Mouse (Mus musculus): ENCODE measurements at regions not wholly inside any gene's neighbourhood (a gene's known extent, or its start where the extent isn't known, plus 50 kb on each side); places are given as distances from the start of the nearest gene placed in this dataset.

- TF ChIP-seq POLR2AphosphoS2 (IDR thresholded peaks at IDR 0.05; ENCODE audit: insufficient read length, low read depth) (no peak), USF1 (IDR thresholded peaks at IDR 0.05; ENCODE audit: low read depth) (no peak), TCF3 (IDR thresholded peaks at IDR 0.05; ENCODE audit: insufficient read length, low read depth) (no peak), SRF (IDR thresholded peaks at IDR 0.05; ENCODE audit: control insufficient read depth, insufficient read length, low read depth) (no peak), REST (IDR thresholded peaks at IDR 0.05; ENCODE audit: insufficient read depth, insufficient read length) (no peak), E2F4 (IDR thresholded peaks at IDR 0.05; ENCODE audit: insufficient read depth) (no peak), MAX (IDR thresholded peaks at IDR 0.05; ENCODE audit: low read depth) (no peak), POLR2A (IDR thresholded peaks at IDR 0.05; ENCODE audit: insufficient read length, low read depth) (no peak), TCF12 (IDR thresholded peaks at IDR 0.05; ENCODE audit: insufficient read depth, poor library complexity, severe bottlenecking) (no peak), MYOG (IDR thresholded peaks at IDR 0.05; ENCODE audit: control insufficient read depth in 1 of 3, insufficient read depth in 1 of 3, insufficient read length in 2 of 3, low read depth in 2 of 3) (no peak), CEBPB (IDR thresholded peaks at IDR 0.05; ENCODE audit: insufficient read depth, poor library complexity, severe bottlenecking) (no peak), MYOD1 (IDR thresholded peaks at IDR 0.05; ENCODE audit: control insufficient read depth in 1 of 3, insufficient read length in 2 of 3, low read depth in 2 of 3) (no peak)
- H3K36me3 ChIP-seq (ENCODE audit: control insufficient read depth, insufficient read depth) = no peaks in the 10 kb centered on the region
- no peaks in the 10 kb centered on the region for H3K79me2 ChIP-seq (ENCODE audit: control insufficient read depth, insufficient read depth)
- H3ac ChIP-seq (ENCODE audit: control insufficient read depth, insufficient read length) = no peak overlapping the region
- H3K4me2 ChIP-seq (ENCODE audit: low read depth) = no peak overlapping the region
- H3K4me3 ChIP-seq = no peak overlapping the region
- no peaks in the 10 kb centered on the region for H3K27me3 ChIP-seq (ENCODE audit: control insufficient read depth, insufficient read depth, insufficient read length)
Observed at GRCm38 (mm10) chr4:55984026-55984425, 451.8 kb upstream of the Klf4 start.

- H3K36me3 ChIP-seq (ENCODE audit: control insufficient read depth, insufficient read depth) = no peaks in the 10 kb centered on the region
- no peaks in the 10 kb centered on the region for H3K79me2 ChIP-seq (ENCODE audit: control insufficient read depth, insufficient read depth)
- H3K27me3 ChIP-seq (ENCODE audit: control insufficient read depth, insufficient read depth, insufficient read length) = no peaks in the 10 kb centered on the region
- no peak for TF ChIP-seq USF1 (IDR thresholded peaks at IDR 0.05; ENCODE audit: low read depth)
- TF ChIP-seq MAX (IDR thresholded peaks at IDR 0.05; ENCODE audit: low read depth) = no peak
- no peak for TF ChIP-seq TCF3 (IDR thresholded peaks at IDR 0.05; ENCODE audit: insufficient read length, low read depth)
- no peak for TF ChIP-seq MYOG (IDR thresholded peaks at IDR 0.05; ENCODE audit: control insufficient read depth in 1 of 3, insufficient read depth in 1 of 3, insufficient read length in 2 of 3, low read depth in 2 of 3)
- no peak for TF ChIP-seq SRF (IDR thresholded peaks at IDR 0.05; ENCODE audit: control insufficient read depth, insufficient read length, low read depth)
- TF ChIP-seq POLR2AphosphoS2 (IDR thresholded peaks at IDR 0.05; ENCODE audit: insufficient read length, low read depth) = no peak
- no peak for TF ChIP-seq POLR2A (IDR thresholded peaks at IDR 0.05; ENCODE audit: insufficient read length, low read depth)
- no peak for TF ChIP-seq TCF12 (IDR thresholded peaks at IDR 0.05; ENCODE audit: insufficient read depth, poor library complexity, severe bottlenecking)
- TF ChIP-seq E2F4 (IDR thresholded peaks at IDR 0.05; ENCODE audit: insufficient read depth) = no peak
- TF ChIP-seq MYOD1 (IDR thresholded peaks at IDR 0.05; ENCODE audit: control insufficient read depth in 1 of 3, insufficient read length in 2 of 3, low read depth in 2 of 3) = no peak
- no peak for TF ChIP-seq CEBPB (IDR thresholded peaks at IDR 0.05; ENCODE audit: insufficient read depth, poor library complexity, severe bottlenecking)
- no peak overlapping the region for H3K4me3 ChIP-seq
- no peak overlapping the region for H3K4me2 ChIP-seq (ENCODE audit: low read depth)
- no peak overlapping the region for H3ac ChIP-seq (ENCODE audit: control insufficient read depth, insufficient read length)
Observed at GRCm38 (mm10) chr4:55978539-55978938, 446.3 kb upstream of the Klf4 start.

GRCm38 (mm10) chr4:55976265-55976664 lies 444.0 kb upstream of the Klf4 start:
- Histone ChIP-seq H3K27me3 (ENCODE audit: control insufficient read depth, insufficient read depth, insufficient read length) (no peaks in the 10 kb centered on the region), H3K79me2 (ENCODE audit: control insufficient read depth, insufficient read depth) (no peaks in the 10 kb centered on the region), H3K4me3 (no peak overlapping the region), H3K36me3 (ENCODE audit: control insufficient read depth, insufficient read depth) (no peaks in the 10 kb centered on the region), H3ac (ENCODE audit: control insufficient read depth, insufficient read length) (no peak overlapping the region), H3K4me2 (ENCODE audit: low read depth) (no peak overlapping the region)
- peak in 1 of 3 experiments; percentile 52 for TF ChIP-seq MYOG (IDR thresholded peaks at IDR 0.05; ENCODE audit: control insufficient read depth in 1 of 3, insufficient read depth in 1 of 3, insufficient read length in 2 of 3, low read depth in 2 of 3)
- TF ChIP-seq SRF (IDR thresholded peaks at IDR 0.05; ENCODE audit: control insufficient read depth, insufficient read length, low read depth) = no peak
- no peak for TF ChIP-seq E2F4 (IDR thresholded peaks at IDR 0.05; ENCODE audit: insufficient read depth)
- no peak for TF ChIP-seq POLR2AphosphoS2 (IDR thresholded peaks at IDR 0.05; ENCODE audit: insufficient read length, low read depth)
- no peak for TF ChIP-seq TCF12 (IDR thresholded peaks at IDR 0.05; ENCODE audit: insufficient read depth, poor library complexity, severe bottlenecking)
- no peak for TF ChIP-seq MYOD1 (IDR thresholded peaks at IDR 0.05; ENCODE audit: control insufficient read depth in 1 of 3, insufficient read length in 2 of 3, low read depth in 2 of 3)

- H3K27me3 ChIP-seq (ENCODE audit: control insufficient read depth, insufficient read depth, insufficient read length) = no peaks in the 10 kb centered on the region
- H3K4me3 ChIP-seq = no peak overlapping the region
- TF ChIP-seq REST (IDR thresholded peaks at IDR 0.05; ENCODE audit: insufficient read depth, insufficient read length) (no peak), MAX (IDR thresholded peaks at IDR 0.05; ENCODE audit: low read depth) (no peak), TCF3 (IDR thresholded peaks at IDR 0.05; ENCODE audit: insufficient read length, low read depth) (no peak), MYOD1 (IDR thresholded peaks at IDR 0.05; ENCODE audit: control insufficient read depth in 1 of 3, insufficient read length in 2 of 3, low read depth in 2 of 3) (no peak), POLR2AphosphoS2 (IDR thresholded peaks at IDR 0.05; ENCODE audit: insufficient read length, low read depth) (no peak), SRF (IDR thresholded peaks at IDR 0.05; ENCODE audit: control insufficient read depth, insufficient read length, low read depth) (no peak), USF1 (IDR thresholded peaks at IDR 0.05; ENCODE audit: low read depth) (no peak), MYOG (IDR thresholded peaks at IDR 0.05; ENCODE audit: control insufficient read depth in 1 of 3, insufficient read depth in 1 of 3, insufficient read length in 2 of 3, low read depth in 2 of 3) (no peak), E2F4 (IDR thresholded peaks at IDR 0.05; ENCODE audit: insufficient read depth) (no peak), CEBPB (IDR thresholded peaks at IDR 0.05; ENCODE audit: insufficient read depth, poor library complexity, severe bottlenecking) (no peak), POLR2A (IDR thresholded peaks at IDR 0.05; ENCODE audit: insufficient read length, low read depth) (no peak)
- no peaks in the 10 kb centered on the region for H3K79me2 ChIP-seq (ENCODE audit: control insufficient read depth, insufficient read depth)
- H3K4me2 ChIP-seq (ENCODE audit: low read depth) = no peak overlapping the region
- H3K36me3 ChIP-seq (ENCODE audit: control insufficient read depth, insufficient read depth) = no peaks in the 10 kb centered on the region
- no peak overlapping the region for H3ac ChIP-seq (ENCODE audit: control insufficient read depth, insufficient read length)
Observed at GRCm38 (mm10) chr4:55973706-55974105, 441.4 kb upstream of the Klf4 start.

All from myocyte (in vitro differentiated cells).